Mouse (Mus musculus): ENCODE results near the gene Irgq. TPM values are rescaled to one million over a fixed set of nuclear protein-coding genes. Genes with fewer than 3 reads are reported as not detected.

Irgq gene
- total RNA-seq, 1 experiment = 6.2 TPM

DNA sequence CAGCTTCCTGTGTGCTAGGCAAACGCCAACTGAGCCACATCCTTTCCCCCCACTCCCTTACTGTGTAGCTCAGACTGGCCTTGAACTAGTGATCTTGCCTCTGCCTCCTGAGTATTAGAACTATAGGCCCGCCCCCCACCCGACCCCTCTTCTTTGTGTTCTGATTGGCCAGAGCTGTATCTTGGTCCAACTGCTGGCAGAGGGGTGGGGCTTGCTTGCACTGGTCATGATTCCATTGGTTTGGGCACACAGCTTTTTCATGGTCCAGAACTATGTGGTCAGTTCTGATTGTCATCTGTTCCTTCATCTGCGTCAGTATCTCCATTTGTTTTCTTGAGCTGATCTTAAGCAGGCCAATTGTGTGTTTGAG, 33.3 kb downstream of the Irgq start:
- no peak for TF ChIP-seq MAFK (IDR thresholded peaks at IDR 0.05; ENCODE audit: insufficient read depth, low read depth, low read length)
- TF ChIP-seq HCFC1 (IDR thresholded peaks at IDR 0.05; ENCODE audit: borderline replicate concordance, insufficient read depth, low read length) = no peak
- TF ChIP-seq ZC3H11A (IDR thresholded peaks at IDR 0.05; ENCODE audit: borderline replicate concordance, low read depth, low read length) = no peak
- no peak for TF ChIP-seq CHD2 (IDR thresholded peaks at IDR 0.05; ENCODE audit: low read depth, low read length)
- TF ChIP-seq ZNF384 (IDR thresholded peaks at IDR 0.05; ENCODE audit: low read depth, low read length) = no peak
- no peak overlapping the region for H3K4me3 ChIP-seq (ENCODE audit: insufficient read depth in 1 of 2, low read depth in 1 of 2, low read length in 2 of 2, poor library complexity in 1 of 2, severe bottlenecking in 1 of 2)
- no peaks in the 10 kb centered on the region for H3K9me3 ChIP-seq (ENCODE audit: control insufficient read depth, insufficient read depth, low read depth, low read length)
- peaks cover 45% of the 10 kb centered on the region for H3K36me3 ChIP-seq (ENCODE audit: control insufficient read depth, insufficient read depth, low read length, poor library complexity, severe bottlenecking)
- no peak for DNase-seq (ENCODE audit: low read depth, low spot score)
- in situ Hi-C loops (cut with MboI; ENCODE audit: low sequenced_read_pairs in 2 of 2, unreplicated experiment in 2 of 2) = no loop called here
- H3K9ac ChIP-seq (ENCODE audit: insufficient read depth, low read depth, low read length, poor library complexity, severe bottlenecking) = no peak overlapping the region
- peaks cover 0 to 12% of the 10 kb centered on the region in 2 experiments; a peak in 1 of 4 replicates for H3K4me1 ChIP-seq (ENCODE audit: control insufficient read depth in 2 of 2, insufficient read depth in 2 of 2, low read length in 2 of 2, poor library complexity in 1 of 2)
- no peak overlapping the region for H3K27ac ChIP-seq (ENCODE audit: insufficient read depth, low read depth, low read length, poor library complexity, severe bottlenecking)

DNA sequence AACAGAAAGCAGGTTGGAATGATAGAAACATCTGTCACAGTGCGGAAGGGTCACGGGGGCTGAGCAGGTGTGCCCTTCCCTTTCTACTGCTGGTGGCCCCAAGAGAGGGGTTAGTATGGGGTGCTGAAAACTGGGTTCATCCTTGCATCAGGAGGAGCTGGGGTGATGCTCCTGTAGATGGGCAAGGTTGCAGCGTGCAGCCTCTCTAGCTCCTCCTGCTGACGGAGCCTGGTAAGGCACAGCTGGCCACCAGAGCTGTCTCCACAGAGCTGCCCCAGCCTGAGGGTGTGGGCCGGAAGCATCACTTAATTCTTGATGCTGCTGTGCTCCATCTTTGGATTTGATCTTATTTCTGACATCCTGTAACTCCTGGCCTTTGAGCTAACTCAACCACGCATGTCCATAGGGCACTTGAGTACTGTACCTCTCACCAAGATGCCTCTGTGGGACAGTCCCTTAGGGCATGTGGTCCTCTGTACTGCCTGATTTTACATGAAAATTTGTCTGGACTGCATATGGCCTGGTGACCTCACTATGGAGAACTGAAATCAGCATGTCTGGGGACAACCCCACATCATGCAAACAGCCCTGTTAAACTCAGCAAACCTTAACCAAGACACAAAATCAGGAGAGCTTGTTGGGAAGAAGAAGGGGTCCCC, 34.2 kb downstream of the Irgq start:
- no peak for DNase-seq (ENCODE audit: low read depth, low spot score)
- Histone ChIP-seq H3K9ac (ENCODE audit: insufficient read depth, low read depth, low read length, poor library complexity, severe bottlenecking) (no peak overlapping the region), H3K9me3 (ENCODE audit: control insufficient read depth, insufficient read depth, low read depth, low read length) (no peaks in the 10 kb centered on the region), H3K27ac (ENCODE audit: insufficient read depth, low read depth, low read length, poor library complexity, severe bottlenecking) (no peak overlapping the region), H3K36me3 (ENCODE audit: control insufficient read depth, insufficient read depth, low read length, poor library complexity, severe bottlenecking) (peaks cover 42% of the 10 kb centered on the region), H3K4me3 (ENCODE audit: insufficient read depth in 1 of 2, low read depth in 1 of 2, low read length in 2 of 2, poor library complexity in 1 of 2, severe bottlenecking in 1 of 2) (no peak overlapping the region), H3K4me1 (ENCODE audit: control insufficient read depth in 2 of 2, insufficient read depth in 2 of 2, low read length in 2 of 2, poor library complexity in 1 of 2) (peaks cover 0 to 12% of the 10 kb centered on the region in 2 experiments; a peak in 1 of 4 replicates)
- in situ Hi-C loops (cut with MboI; ENCODE audit: low sequenced_read_pairs in 2 of 2, unreplicated experiment in 2 of 2) = no loop called here
- no peak for TF ChIP-seq ZNF384 (IDR thresholded peaks at IDR 0.05; ENCODE audit: low read depth, low read length)
- no peak for TF ChIP-seq CHD2 (IDR thresholded peaks at IDR 0.05; ENCODE audit: low read depth, low read length)
- no peak for TF ChIP-seq HCFC1 (IDR thresholded peaks at IDR 0.05; ENCODE audit: borderline replicate concordance, insufficient read depth, low read length)
- TF ChIP-seq MAFK (IDR thresholded peaks at IDR 0.05; ENCODE audit: insufficient read depth, low read depth, low read length) = no peak
- TF ChIP-seq ZC3H11A (IDR thresholded peaks at IDR 0.05; ENCODE audit: borderline replicate concordance, low read depth, low read length) = no peak

DNA sequence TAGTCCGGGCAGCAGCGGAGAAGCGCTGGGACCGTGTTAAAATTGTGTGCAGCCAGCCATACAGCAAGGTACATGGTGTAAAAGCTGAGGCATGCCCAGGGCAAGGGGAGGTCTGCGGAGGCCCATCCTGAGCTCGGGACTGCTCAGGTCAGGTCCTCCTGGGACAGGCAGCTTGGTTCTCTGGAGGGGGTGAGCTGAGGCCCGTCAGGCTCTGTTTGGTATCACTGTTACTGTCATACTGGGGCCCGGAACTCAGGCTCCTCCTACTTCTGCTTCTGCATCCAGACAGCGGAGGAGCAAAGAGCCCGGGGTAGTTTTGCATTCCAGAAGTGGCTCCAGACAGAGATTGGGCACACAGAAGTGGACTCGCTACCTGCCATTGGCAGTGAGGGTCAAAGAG, 35.1 kb downstream of the Irgq start:
- peaks cover 41% of the 10 kb centered on the region for H3K36me3 ChIP-seq (ENCODE audit: control insufficient read depth, insufficient read depth, low read length, poor library complexity, severe bottlenecking)
- no peak overlapping the region for H3K9ac ChIP-seq (ENCODE audit: insufficient read depth, low read depth, low read length, poor library complexity, severe bottlenecking)
- H3K4me1 ChIP-seq (ENCODE audit: control insufficient read depth in 2 of 2, insufficient read depth in 2 of 2, low read length in 2 of 2, poor library complexity in 1 of 2) = peaks cover 0 to 11% of the 10 kb centered on the region in 2 experiments; a peak in 1 of 4 replicates
- H3K27ac ChIP-seq (ENCODE audit: insufficient read depth, low read depth, low read length, poor library complexity, severe bottlenecking) = no peak overlapping the region
- in situ Hi-C loops (cut with MboI; ENCODE audit: low sequenced_read_pairs in 2 of 2, unreplicated experiment in 2 of 2) = no loop called here
- no peak overlapping the region for H3K4me3 ChIP-seq (ENCODE audit: insufficient read depth in 1 of 2, low read depth in 1 of 2, low read length in 2 of 2, poor library complexity in 1 of 2, severe bottlenecking in 1 of 2)
- TF ChIP-seq MAFK (IDR thresholded peaks at IDR 0.05; ENCODE audit: insufficient read depth, low read depth, low read length) = no peak
- TF ChIP-seq HCFC1 (IDR thresholded peaks at IDR 0.05; ENCODE audit: borderline replicate concordance, insufficient read depth, low read length) = no peak
- no peak for TF ChIP-seq CHD2 (IDR thresholded peaks at IDR 0.05; ENCODE audit: low read depth, low read length)
- TF ChIP-seq ZNF384 (IDR thresholded peaks at IDR 0.05; ENCODE audit: low read depth, low read length) = no peak
- no peak for TF ChIP-seq ZC3H11A (IDR thresholded peaks at IDR 0.05; ENCODE audit: borderline replicate concordance, low read depth, low read length)
- no peaks in the 10 kb centered on the region for H3K9me3 ChIP-seq (ENCODE audit: control insufficient read depth, insufficient read depth, low read depth, low read length)
- DNase-seq (ENCODE audit: low read depth, low spot score) = no peak

DNA sequence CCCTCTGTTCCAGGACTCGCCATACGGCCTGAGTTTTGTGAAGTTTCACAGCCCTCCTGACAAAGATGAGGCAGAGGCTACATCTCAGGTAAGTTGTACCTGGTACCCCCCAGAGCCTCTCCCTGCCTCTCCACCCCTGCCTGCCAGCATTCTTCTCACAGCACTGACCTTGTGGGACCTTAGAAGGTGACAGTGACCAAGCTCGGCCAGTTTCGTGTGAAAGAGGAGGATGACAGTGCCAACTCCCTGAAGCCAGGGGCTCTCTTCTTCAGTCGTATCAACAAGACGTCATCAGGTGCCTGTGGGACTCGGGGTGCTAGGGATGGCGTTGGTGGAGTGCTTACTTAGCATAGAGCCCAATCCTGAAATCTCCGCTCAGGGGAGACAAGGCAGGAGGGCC, 35.7 kb downstream of the Irgq start:
- DNase-seq (ENCODE audit: low read depth, low spot score) = no peak
- H3K27ac ChIP-seq (ENCODE audit: insufficient read depth, low read depth, low read length, poor library complexity, severe bottlenecking) = no peak overlapping the region
- peaks cover 43% of the 10 kb centered on the region for H3K36me3 ChIP-seq (ENCODE audit: control insufficient read depth, insufficient read depth, low read length, poor library complexity, severe bottlenecking)
- no peaks in the 10 kb centered on the region for H3K9me3 ChIP-seq (ENCODE audit: control insufficient read depth, insufficient read depth, low read depth, low read length)
- in situ Hi-C loops (cut with MboI; ENCODE audit: low sequenced_read_pairs in 2 of 2, unreplicated experiment in 2 of 2) = no loop called here
- H3K4me3 ChIP-seq (ENCODE audit: insufficient read depth in 1 of 2, low read depth in 1 of 2, low read length in 2 of 2, poor library complexity in 1 of 2, severe bottlenecking in 1 of 2) = no peak overlapping the region
- no peak overlapping the region for H3K9ac ChIP-seq (ENCODE audit: insufficient read depth, low read depth, low read length, poor library complexity, severe bottlenecking)
- no peak for TF ChIP-seq HCFC1 (IDR thresholded peaks at IDR 0.05; ENCODE audit: borderline replicate concordance, insufficient read depth, low read length)
- TF ChIP-seq CHD2 (IDR thresholded peaks at IDR 0.05; ENCODE audit: low read depth, low read length) = no peak
- TF ChIP-seq MAFK (IDR thresholded peaks at IDR 0.05; ENCODE audit: insufficient read depth, low read depth, low read length) = no peak
- no peak for TF ChIP-seq ZC3H11A (IDR thresholded peaks at IDR 0.05; ENCODE audit: borderline replicate concordance, low read depth, low read length)
- no peak for TF ChIP-seq ZNF384 (IDR thresholded peaks at IDR 0.05; ENCODE audit: low read depth, low read length)
- peaks cover 0 to 12% of the 10 kb centered on the region in 2 experiments; a peak in 1 of 4 replicates for H3K4me1 ChIP-seq (ENCODE audit: control insufficient read depth in 2 of 2, insufficient read depth in 2 of 2, low read length in 2 of 2, poor library complexity in 1 of 2)

Measured in ES-E14 (cell line).